Mouse (Mus musculus) kidney, adult 2 months (tissue): ENCODE measurements at regions not wholly inside any gene's neighbourhood (a gene's known extent, or its start where the extent isn't known, plus 50 kb on each side); places are given as distances from the start of the nearest gene placed in this dataset.

ENCODE experiments used
- CTCF ChIP-seq: fragments of 200-500 bp; conservative IDR thresholded peaks from 2 replicates; pipeline ENCODE4 v1.5.1; 2011; ENCODE audit warnings: low read depth, mild to moderate bottlenecking, control low read depth, low read length, moderate library complexity, mixed read lengths; ENCODE audit not compliant: insufficient read depth, insufficient read length
- POLR2A ChIP-seq: fragments of 200-500 bp; IDR thresholded peaks from one replicate; pipeline ENCODE4 v1.6.1; 2011; ENCODE audit warnings: low read depth, low read length, control low read depth

DNA sequence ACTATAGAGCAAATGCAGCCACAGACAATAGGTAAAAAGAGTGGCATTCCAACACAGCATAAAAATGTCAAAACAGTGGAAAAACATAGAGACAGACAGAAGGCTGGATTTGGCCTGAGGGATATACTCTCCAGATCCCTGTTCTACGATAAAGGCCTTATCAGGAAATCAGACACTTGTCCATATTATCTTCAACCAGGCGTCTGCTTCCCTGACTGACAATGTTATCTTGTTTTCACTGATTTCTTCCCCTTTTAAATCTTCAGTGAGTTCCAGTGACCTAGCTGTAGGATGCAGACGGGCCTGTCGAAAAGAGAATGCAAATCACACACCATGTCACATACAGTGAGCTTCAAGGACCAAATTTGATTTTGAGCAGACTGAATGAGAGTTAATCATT, 800.4 kb downstream of the Diaph2 start:
- TF ChIP-seq CTCF (no peak), POLR2A (no peak)
